Mouse (Mus musculus): ENCODE data around the gene Wdr89.

DNA sequence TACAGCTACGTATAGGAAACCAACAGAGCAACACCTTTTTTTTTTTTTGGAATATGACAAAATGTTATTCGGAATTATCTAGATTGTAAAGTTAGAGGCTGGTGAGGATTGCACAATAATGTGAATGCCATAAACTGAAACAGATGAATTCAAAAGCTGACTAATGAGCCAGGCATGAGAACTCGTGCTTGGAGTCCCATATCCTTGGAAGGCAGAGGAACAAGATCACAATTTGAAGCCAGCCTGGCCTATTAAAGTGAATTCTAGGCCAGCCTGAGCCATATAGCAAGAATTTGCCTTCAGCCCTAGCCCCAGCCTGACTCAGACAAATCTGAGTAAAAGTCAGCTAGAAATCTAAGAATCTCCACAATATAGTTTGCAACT lies 33.4 kb upstream of the Wdr89 start:
- TF ChIP-seq CTCF (IDR thresholded peaks at IDR 0.05; ENCODE audit: low read depth) (no peak), EP300 (IDR thresholded peaks at IDR 0.05; ENCODE audit: low read depth) (no peak)
